Mouse (Mus musculus) MEL-GATA-1-ER (cell line): Measurements from ENCODE around the gene Fam135a.
A peak's percentile ranks its signal among the peaks of the same experiment; 100 is the strongest.

ENCODE experiments used
- DNase-seq: peaks from one replicate; pipeline ENCODE4 v3.0.0-alpha.2; 2012; ENCODE audit warnings: low read depth; ENCODE audit errors: extremely low read depth

Fam135a gene

DNA sequence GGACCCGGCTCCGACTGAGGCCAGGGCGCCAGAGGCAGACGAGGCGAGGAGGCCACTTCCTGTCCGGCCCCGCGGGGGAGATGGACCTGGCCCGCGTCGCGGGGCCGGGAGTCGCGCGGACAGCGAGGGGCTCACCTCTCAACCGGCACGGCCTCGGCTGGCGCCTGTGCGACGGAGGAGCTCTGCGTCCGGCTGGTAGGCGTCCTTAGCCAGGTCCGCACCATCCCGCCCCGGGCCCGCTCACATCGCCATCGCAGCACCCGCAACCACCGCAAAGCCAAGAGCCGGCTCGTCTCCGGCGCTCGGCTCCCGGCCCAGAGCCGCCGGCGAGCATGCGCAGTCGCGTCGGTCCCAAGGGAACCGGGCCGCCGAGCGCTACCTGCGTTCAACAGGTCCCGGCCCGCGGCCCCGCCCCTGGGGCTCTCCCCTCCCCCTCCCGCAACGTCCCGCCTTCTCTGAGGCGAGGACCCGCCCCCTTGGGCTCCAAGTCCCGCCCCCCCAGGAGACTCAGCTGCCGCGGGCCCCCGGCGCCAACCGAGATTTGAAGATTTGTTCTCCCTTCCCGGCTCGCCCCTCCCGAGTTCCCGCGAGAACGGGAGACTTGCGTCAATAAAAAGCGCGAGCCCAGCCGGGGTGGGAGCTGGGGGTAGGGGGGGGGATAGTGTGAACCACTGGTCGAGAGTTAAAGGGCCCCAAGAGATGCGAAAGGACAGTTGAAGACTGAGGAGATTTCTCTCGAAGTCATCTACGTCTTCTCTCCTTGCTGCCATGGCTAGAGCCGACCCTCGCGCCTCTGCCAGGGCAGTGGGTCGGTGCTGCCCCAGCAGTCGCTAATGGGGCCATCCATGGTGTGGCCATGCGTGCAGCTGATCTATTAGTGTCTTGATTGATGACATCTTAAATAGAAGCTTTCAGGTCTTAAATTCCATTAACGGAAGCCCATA, at the start of gene Fam135a:
TSS of gene Fam135a (minus strand) at position 416 of the 944 bp plus-strand sequence.
- DNase-seq, result no peak

DNA sequence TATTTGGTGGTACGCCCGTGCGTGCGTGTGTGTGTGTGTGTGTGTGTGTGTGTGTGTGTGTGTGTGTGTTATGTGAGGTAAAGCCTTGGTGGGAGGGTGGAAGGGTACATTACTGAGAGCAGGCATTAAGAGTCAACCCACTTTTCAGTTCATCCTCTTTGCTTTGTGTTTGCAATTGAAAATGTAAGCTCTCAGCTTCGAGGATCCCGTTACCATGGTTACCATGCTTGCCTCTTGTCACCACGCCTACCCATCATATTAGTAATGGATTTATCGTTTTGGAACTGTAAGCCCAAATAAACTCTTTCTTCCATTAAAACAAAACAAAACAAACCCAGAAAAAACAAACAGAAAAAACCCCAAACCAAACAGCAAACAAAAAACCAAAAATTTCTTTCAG, 43.4 kb upstream of the Fam135a start:
- no peak for DNase-seq

DNA sequence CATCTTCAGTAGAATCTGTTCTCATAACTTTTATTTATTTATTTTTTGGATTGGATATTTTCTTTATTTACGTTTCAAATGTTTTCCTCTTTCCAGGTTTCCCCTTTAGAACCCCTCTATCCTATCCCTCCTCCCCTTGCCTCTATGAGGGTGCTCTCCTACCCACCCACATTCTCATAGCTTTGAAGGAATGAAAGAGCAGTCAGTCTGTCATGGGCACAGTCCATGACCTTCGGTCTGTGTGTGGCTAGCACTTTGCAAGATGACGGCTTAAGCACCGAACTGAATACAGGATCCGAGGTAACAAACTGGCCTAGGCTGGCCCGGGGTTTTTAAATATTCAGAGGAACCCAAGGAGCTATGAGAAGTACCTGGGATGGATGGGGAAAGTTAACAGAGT, 40.4 kb upstream of the Fam135a start:
- DNase-seq, result no peak

DNA sequence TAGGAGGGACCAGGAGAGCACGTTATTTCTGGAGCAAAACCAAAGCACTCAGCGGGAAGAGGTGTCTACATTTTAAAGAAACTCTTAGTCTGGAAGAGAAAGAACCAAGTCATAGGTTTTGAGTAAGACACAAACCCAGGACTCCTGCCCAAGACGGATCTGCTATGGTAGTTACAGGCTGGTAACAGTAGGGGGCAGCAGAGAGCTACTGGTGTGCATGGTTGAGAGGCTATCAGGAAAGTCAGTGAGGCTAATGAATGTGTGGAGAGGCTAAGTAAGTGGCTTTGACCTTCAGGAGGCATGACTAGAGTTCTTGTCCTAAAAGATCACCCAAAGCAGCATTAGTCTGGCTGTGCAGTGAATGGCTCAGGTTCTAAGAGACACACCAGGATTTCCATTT, 37.0 kb upstream of the Fam135a start:
- peak; percentile 11 for DNase-seq

DNA sequence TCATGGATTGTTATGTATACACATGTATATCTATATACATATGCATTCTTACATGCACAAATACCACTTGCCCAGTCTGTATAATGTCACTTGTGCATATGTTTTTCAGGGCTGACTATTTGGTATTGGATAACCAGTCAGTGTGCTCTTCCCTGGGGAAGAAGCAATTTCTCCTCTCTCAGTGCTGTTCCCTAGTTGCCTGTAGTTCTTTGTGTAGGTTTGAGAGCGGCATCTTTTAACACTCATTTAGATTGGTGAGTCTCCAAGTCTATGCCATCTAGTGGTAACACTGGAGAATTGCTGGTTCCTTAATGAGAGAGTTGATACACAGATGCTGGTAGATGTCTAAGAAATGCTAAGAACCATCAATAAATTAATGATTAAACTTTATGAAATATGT, 34.7 kb upstream of the Fam135a start:
- peak; percentile 11 for DNase-seq

DNA sequence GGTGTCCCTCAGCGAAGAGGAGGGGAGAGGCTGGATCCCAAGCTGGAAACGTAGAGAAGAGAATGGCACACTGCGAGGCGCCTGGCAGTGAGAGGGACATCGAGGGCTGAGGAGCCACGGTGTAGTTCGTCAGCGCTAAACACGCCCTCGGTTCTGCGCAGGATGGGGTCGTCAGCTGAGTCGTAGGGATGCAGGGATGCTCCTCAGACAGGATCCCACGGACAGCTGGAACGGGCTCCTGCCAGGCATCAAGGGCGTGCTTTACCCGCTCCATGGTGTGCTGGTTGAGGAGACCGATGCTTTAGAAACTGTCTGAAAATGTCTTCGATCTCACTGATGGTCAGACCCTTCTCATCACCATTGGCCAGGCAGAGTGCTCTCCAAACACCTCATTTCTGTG, 33.7 kb upstream of the Fam135a start:
- no peak for DNase-seq

DNA sequence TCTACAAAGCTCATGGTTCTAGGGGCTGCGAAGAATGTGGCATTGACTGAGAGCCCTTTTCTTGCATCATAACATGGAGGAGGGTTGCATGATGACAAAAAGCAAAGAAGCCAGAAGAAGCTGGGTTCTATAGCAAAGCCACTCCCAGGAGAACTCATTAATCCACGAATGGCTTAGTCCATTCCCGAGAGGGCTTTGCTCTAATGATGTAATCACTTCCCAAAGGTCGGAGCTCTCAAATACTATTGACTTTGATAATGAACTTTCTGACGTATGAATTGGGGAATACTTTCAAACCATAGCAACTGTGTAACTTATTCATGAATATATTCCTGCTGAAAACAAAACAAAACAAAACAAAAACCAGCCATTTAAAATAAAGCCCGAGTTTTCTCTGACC, 27.7 kb upstream of the Fam135a start:
- DNase-seq, result no peak

DNA sequence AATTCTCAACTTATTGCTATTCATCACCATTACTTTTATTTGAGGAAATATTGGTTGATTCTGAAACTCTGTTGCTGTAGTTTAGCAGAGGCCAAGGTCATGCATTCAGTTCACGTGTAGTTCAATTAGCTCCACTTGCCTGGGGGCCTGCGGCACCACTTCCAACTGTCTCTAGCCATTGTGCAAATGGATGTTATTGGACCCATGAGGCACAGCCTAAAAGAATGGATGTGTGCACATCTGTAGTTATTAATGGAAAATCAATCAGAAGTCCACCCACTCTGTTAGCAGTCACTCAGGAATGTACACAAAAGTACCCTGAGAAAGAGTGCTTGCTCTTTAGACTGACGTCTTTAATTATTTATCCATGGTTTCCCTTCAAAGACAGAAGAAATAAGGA, 24.5 kb upstream of the Fam135a start:
- no peak for DNase-seq

DNA sequence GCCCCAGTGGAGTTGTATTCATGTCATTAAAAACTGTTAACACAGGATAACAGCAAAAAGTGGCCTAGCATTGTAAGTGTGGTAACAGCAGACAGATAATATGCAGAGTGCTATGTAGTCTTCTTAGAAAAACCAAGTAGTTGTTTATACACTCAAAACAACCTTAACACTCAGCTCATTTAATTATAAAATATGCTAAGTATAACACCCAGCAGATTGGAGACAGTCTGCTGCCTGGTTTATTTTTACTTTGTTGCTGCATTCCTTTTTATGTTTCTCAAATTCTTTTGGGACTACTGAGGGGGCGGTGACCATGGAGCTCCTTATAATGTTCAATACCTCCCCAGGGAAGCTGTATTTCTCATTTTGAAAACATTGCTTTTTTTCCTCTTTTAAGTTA, 22.4 kb upstream of the Fam135a start:
- DNase-seq, result no peak

DNA sequence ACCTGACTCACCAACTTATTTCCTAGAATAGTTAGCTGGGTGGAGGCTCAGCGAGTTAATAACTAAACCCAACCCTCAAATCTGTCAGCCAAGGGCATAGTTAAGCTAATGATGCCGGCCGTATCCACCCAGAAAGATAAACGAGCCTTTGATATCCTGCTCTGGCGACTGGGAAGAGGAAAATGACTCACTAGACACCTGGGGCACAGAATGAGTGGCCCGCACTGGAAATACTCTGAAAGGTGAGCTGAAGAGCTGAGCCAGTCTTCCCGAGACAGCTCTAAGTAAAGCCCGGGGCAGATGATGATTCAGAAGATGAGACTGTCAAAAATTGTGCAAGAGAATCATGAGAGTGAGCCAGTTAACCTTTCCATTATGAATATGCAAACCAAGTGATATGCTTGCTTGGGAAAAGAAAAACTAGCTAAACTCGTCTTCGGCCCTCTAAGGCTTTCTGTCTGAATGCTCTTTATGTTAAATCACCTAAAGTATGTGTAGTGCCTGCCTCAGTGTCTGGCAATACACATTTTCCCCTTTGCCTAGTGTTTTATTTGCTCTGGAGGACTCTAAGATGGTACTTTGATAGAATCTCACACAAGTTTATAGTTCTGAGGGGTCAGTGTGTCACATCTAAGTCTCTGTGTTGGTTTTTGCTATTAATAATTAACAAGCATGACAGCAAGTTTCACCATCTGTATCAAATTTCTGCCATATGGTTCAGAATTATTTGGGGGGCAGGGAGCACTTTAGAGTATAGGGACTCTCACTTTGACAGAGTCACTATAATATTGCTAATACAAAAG, 8.0 kb upstream of the Fam135a start:
- no peak for DNase-seq

DNA sequence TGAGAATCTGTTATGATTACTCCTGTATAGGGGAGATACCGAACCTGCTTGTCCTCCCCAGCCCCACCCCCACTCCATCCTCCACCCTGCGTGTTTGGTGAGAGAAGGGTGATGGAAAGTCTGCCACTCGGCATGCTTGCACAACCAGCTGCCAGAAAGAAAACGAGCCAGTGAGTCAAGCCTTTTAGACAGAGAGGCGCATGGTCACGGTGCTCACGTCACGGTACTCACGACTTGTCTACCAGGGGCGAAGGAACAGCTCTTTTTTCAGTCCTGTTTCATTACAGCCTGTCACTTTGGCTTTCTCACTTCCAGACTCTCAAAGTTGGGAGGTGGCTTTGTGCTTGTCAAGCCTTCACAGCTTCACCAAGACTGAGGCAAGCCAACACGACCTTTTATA, 7.2 kb upstream of the Fam135a start:
- no peak for DNase-seq

DNA sequence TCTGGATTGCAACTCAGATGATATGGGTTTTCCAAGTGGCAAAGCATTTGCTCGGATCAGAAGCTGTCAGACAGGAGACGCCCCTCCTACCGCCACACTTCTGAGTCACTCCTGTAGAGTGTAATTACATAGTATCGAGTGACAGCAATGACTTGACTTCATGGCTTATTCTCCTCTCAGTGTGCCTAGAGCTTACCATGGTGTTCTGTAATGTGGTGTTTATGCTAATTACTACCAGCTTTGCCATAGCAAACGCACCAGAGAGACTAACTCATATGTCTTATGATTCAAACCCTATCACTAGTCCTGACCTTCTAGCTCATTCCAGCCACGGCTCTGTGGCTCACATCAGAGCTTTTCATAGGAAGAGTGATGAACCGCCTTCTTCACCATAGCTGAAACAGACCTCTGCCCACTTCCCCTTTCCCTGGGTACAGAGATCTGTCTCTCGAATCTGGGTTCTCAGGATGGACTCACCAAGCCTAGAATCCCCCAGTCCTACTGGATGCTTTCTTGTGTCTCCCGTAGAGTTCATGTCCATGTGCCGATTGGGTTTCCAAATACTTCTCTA, 2.5 kb upstream of the Fam135a start:
- no peak for DNase-seq

DNA sequence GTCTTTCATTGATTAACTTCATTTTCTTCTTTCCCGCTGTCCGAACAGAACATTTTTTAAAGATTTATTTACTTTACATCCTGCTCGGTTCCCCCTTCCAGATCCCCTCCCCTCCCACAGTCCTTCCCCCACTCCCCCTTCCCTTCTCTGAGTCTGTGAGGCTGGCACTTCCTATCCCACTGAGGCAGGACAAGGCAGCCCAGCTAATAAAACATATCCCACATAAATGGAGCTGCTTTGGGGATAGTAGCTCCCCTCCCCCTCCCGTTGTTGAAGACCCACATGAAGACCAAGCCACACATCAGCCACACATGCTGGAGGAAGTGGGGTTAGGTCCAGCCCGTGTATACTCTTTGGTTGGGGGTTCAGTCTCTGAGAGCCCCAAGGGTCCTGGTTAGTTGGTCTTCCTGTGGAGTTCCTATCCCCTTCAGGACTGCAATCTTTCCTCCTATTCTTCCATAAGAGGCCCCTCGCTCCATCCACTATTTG, 773 bp upstream of the Fam135a start:
- DNase-seq, result no peak

DNA sequence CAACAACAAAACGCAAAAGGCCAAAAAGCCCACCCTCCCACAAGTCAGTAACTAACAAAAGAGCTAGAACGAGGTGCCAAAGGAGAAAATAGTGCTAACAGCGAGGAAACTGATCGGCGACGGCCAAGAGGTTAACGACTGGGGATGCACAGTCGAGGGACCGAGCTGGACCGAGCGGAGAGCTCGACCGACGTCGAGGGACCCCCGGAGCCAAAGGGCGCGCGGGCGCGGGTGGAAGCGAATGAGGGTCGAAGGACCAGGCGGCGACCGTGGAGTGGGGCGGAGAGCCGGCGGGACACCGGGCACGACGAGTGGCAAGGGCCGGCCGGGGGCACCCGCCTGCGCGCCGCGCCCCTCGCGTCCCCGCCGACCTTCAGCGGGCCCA, 608 bp downstream of the Fam135a start:
- no peak for DNase-seq

DNA sequence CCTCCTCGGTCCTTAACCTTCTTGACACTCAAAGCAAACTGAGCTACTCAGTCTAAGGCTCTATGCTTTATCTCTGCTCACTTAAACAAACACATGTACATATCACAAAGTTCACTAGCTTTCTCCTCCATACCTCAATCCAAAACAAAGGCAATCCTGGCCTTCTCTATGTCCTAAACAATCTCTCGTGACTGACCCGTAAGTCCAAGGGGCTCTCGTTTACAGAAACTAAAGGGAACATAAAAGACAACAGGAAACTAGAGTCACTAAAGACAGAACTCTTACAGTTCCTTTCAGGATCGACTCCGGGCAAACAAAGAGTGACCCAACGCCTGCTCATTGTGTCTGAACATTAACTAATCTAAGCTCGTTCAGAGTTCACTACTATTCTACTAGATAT, 2.6 kb downstream of the Fam135a start:
- no peak for DNase-seq

DNA sequence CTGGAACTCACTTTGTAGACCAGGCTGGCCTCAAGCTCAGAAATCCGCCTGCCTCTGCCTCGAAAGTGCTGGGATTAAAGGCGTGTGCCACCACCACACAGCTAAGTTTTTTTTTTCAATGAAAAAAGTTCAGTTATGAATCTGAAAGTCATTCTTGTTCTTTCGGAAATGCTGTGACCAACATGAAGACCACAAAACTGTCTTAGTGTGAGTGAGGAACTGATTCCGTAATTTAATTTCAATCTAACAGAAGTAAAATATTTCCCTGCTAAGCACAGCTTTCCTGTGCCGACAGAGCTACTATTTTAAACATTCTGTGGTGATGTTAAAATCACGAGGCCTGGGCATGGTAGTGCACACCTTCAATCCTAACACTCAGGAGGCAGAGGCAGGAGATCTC, 7.7 kb downstream of the Fam135a start:
- DNase-seq, result no peak

DNA sequence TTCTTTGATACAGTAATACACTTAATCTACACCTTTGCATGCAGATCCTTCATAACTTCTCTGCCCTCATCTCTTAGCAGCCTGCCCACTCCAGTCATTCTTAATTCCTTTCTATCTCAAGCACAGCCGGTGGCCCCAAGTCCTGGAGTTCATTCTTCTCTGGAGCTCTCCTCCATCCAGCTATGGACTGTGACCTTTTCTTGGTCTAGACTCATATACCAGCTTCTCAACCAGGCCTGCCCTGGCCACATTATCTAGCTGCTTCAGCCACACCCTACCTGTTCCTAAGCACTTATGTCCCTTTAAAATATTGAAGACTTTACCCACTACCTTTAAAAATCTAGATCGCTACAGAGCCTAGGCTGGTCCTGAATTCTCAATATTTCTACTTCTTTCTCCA, 9.5 kb downstream of the Fam135a start:
- DNase-seq, result no peak

DNA sequence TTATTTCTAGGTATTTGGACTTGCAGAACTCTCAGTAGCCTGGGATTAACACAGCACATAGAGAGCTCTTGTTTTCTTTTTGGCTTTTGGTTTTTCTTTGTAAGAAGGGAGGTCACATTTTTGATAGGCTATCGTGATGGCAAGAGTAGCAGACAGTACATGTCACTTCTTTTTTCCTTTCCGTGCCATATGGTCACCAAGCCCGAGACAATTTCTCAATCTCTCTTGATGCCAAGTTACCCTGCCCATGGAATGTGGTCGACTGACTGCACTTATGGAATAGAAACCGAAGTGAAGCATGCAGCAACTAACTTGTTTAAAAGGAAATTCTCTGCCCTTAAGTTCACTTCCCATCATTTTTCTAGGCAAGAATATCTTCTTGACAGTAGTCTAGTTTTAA, 10.0 kb downstream of the Fam135a start:
- no peak for DNase-seq

DNA sequence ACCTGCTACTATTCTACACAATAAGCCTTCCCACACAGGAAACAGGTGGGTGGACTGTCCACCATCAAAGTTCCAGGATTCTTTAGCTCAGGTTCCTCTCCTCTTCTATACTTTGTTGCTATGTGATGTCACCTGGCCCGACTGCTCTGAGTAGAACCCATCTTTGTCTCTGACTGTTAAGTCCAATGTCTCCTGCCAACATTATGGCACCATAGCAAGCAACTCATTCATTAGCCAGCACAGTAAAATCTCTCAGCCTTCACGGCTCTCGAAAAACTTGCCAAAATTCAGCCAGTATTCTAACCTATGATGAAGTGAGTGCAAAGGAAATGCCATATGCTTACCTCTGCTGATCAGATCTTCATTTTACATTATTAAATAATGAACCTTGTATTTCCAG, 14.0 kb downstream of the Fam135a start:
- DNase-seq, result no peak

DNA sequence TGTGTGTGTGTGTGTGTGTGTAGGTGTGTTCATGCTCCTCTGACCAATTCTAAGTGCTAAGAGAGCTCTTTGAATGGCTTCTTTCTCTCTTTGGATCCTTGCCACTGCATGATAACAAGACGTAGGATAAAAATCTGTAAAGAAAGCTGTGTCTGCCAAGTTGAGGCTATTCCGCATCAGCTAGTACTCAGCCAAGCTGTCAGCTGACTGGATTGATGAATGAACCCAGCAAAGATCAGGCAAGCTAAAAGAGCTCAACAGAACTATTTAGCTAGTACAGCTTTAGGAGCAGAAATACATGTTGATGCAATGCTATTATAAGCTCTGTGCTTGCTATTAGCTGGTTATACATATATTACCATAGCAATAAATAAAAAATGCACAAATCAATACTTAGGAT, 25.7 kb downstream of the Fam135a start:
- no peak for DNase-seq

DNA sequence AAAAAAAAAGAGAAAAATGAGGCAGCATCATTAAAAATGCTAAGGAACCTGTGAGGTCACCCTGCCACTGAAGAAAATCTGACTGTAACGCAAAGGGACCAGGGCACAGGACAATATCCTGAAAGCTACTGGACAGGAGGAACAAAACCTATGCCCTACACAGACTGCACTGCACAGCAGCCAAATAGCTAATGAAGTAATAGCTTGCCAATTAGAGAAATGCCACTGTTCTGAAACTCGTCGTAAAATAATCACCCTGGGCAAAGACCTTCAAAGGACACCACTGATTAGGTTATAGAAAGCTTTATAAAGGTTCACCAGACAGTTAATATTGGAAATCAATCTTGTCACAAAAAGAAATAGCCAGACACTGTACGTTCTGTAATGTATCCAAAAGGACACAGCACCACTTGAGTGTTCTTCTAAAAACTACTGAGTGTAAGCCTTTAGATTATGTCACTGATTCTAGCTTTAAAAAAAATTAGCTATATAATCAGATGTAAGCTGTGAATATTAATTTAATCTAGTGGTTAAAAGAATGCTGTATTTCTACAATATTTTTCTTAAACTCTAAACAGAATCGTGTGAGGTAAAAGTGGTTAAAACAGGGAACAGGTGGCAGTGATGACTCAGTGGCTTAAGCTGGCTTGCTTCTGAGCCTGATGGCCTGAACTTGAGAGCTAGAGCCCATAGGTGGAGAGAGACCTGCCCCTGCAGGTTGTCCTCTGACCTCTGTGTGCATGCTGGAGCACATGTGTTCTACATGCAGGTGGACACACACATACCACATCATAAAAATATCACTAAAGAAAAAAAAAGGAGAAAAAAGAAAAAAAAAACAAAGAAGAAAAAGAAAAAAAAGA, 26.5 kb downstream of the Fam135a start:
- no peak for DNase-seq
